Mouse (Mus musculus): ENCODE measurements around the gene Cln3.

Gene Cln3

GRCm38 (mm10) chr7:126585717-126586116, at the start of gene Cln3:
Gene Cln3 (minus strand): TSS chr7:126585817.
- no peak for DNase-seq (ENCODE audit: low spot score in 2 of 2)

GRCm38 (mm10) chr7:126635375-126635774, 49.8 kb upstream of the Cln3 start:
- no peak for DNase-seq (ENCODE audit: low spot score in 2 of 2)

GRCm38 (mm10) chr7:126632478-126632877, 46.9 kb upstream of the Cln3 start:
- DNase-seq (ENCODE audit: low spot score in 2 of 2): no peak

GRCm38 (mm10) chr7:126630824-126631518, 45.4 kb upstream of the Cln3 start, which contains the start of gene Nupr1:
Gene Nupr1 (minus strand): TSS chr7:126630861.
- no peak for DNase-seq (ENCODE audit: low spot score in 2 of 2)

- DNase-seq (ENCODE audit: low spot score in 2 of 2): no peak
These were observed 44.3 kb upstream of the Cln3 start for GRCm38 (mm10) chr7:126629915-126630314.

- DNase-seq (ENCODE audit: low spot score in 2 of 2): no peak
These were observed 42.5 kb upstream of the Cln3 start for GRCm38 (mm10) chr7:126628111-126628510.

GRCm38 (mm10) chr7:126625807-126626600, 40.4 kb upstream of the Cln3 start:
- DNase-seq (ENCODE audit: low spot score in 2 of 2): no peak

- peak; percentile 90 to 91 for DNase-seq (ENCODE audit: low spot score in 2 of 2)
These were observed 39.8 kb upstream of the Cln3 start for GRCm38 (mm10) chr7:126625369-126625768.

- no peak for DNase-seq (ENCODE audit: low spot score in 2 of 2)
These were observed 39.2 kb upstream of the Cln3 start for GRCm38 (mm10) chr7:126624774-126625173.

- no peak for DNase-seq (ENCODE audit: low spot score in 2 of 2)
These were observed 37.8 kb upstream of the Cln3 start for GRCm38 (mm10) chr7:126623381-126623780.

GRCm38 (mm10) chr7:126621452-126622359, 36.1 kb upstream of the Cln3 start:
- DNase-seq (ENCODE audit: low spot score in 2 of 2): no peak

GRCm38 (mm10) chr7:126619559-126620275, 34.1 kb upstream of the Cln3 start:
- no peak for DNase-seq (ENCODE audit: low spot score in 2 of 2)

- no peak for DNase-seq (ENCODE audit: low spot score in 2 of 2)
These were observed 31.1 kb upstream of the Cln3 start for GRCm38 (mm10) chr7:126616707-126617106.

- no peak for DNase-seq (ENCODE audit: low spot score in 2 of 2)
These were observed 27.1 kb upstream of the Cln3 start for GRCm38 (mm10) chr7:126612736-126613135.

GRCm38 (mm10) chr7:126607796-126608195, 22.2 kb upstream of the Cln3 start:
- DNase-seq (ENCODE audit: low spot score in 2 of 2): no peak

- peak; percentile 63 to 79 for DNase-seq (ENCODE audit: low spot score in 2 of 2)
These were observed 21.4 kb upstream of the Cln3 start for GRCm38 (mm10) chr7:126607064-126607463.

GRCm38 (mm10) chr7:126606611-126607010, 21.0 kb upstream of the Cln3 start:
- DNase-seq (ENCODE audit: low spot score in 2 of 2): no peak

- no peak for DNase-seq (ENCODE audit: low spot score in 2 of 2)
These were observed 17.0 kb upstream of the Cln3 start for GRCm38 (mm10) chr7:126602650-126603049.

- DNase-seq (ENCODE audit: low spot score in 2 of 2): no peak
These were observed 16.3 kb upstream of the Cln3 start for GRCm38 (mm10) chr7:126601896-126602295.

- no peak for DNase-seq (ENCODE audit: low spot score in 2 of 2)
These were observed 13.3 kb upstream of the Cln3 start for GRCm38 (mm10) chr7:126598919-126599318.

- no peak for DNase-seq (ENCODE audit: low spot score in 2 of 2)
These were observed 10.8 kb upstream of the Cln3 start for GRCm38 (mm10) chr7:126596414-126596813.
